Mouse (Mus musculus): Measurements from ENCODE around the gene Pate2.

GRCm38 (mm10) chr9:35570663-35571062 lies 579 bp downstream of the Pate2 start:
- TF ChIP-seq CTCF (conservative IDR thresholded peaks at IDR 0.05; ENCODE audit: low read length) (no peak), NANOG (IDR thresholded peaks at IDR 0.05; ENCODE audit: borderline replicate concordance, low read length) (no peak)
